Mouse (Mus musculus) C2C12 (cell line): Measurements from ENCODE around the gene Pik3c2a.

Source experiments
- CTCF ChIP-seq: IDR thresholded peaks from one replicate; pipeline ENCODE4 v1.5.1; 2011; ENCODE audit not compliant: control insufficient read depth, insufficient read depth, insufficient read length
- MYOD1 ChIP-seq: IDR thresholded peaks from one replicate; pipeline ENCODE4 v1.6.1; 2011; ENCODE audit warnings: low read depth; ENCODE audit not compliant: control insufficient read depth, insufficient read length

DNA sequence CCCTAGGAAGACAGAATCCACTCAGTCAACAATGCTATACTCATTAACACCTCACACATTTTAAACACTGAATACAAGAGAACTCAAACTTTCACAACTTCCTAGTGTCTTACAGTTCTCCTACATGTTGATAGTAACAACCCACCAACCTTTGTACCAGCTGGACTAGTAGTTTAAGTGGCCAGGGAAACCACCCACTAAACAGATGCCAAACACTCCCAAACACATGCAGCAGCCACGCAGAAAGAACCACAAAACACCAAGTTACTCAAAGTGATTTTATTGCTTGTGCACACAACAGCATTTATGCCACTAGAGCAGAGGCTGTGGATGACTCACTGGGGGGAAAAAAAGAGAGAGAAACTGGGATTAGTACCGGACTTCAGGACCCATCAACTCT lies 112.0 kb downstream of the Pik3c2a start:
- TF ChIP-seq CTCF (no peak), MYOD1 (no peak)
